Mouse (Mus musculus) frontal cortex, postnatal 36 days (tissue): ENCODE results near the gene Hist1h4f.

Experiments
- DNase-seq, 2 experiments: peaks; one replicate each; pipeline ENCODE4 v3.0.0; 2022; ENCODE audit warnings: low spot score in 2 of 2

The Hist1h4f gene

DNA sequence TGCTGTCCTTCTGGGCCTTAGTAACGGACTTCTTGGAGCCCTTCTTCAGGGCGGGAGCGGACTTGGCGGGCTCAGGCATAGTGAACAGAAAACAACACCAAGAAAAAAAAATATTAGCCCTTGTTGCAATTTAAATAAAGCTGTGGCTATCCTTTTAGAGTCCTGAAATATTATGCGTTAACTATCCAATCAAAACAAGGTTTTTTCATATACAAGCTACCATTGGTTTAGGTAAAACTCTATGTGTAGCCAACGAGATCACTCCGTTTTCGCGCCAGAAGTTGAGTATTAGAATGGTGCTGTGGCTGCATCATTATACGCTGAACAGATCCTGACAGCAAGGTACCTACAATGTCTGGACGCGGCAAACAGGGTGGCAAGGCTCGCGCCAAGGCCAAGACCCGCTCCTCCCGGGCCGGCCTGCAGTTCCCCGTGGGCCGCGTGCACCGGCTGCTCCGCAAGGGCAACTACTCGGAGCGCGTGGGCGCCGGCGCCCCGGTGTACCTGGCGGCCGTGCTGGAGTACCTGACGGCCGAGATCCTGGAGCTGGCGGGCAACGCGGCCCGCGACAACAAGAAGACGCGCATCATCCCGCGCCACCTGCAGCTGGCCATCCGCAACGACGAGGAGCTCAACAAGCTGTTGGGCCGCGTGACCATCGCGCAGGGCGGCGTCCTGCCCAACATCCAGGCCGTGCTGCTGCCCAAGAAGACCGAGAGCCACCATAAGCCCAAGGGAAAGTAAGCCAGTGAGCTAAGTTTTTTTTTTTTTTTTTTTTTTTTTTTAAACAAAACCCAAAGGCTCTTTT lies 17.7 kb downstream of the Hist1h4f start, which contains the start of gene Hist1h2af:
Gene Hist1h2af (plus strand): TSS at position 347 of the 808 bp plus-strand sequence.
- DNase-seq, result peak; percentile 64 to 87

DNA sequence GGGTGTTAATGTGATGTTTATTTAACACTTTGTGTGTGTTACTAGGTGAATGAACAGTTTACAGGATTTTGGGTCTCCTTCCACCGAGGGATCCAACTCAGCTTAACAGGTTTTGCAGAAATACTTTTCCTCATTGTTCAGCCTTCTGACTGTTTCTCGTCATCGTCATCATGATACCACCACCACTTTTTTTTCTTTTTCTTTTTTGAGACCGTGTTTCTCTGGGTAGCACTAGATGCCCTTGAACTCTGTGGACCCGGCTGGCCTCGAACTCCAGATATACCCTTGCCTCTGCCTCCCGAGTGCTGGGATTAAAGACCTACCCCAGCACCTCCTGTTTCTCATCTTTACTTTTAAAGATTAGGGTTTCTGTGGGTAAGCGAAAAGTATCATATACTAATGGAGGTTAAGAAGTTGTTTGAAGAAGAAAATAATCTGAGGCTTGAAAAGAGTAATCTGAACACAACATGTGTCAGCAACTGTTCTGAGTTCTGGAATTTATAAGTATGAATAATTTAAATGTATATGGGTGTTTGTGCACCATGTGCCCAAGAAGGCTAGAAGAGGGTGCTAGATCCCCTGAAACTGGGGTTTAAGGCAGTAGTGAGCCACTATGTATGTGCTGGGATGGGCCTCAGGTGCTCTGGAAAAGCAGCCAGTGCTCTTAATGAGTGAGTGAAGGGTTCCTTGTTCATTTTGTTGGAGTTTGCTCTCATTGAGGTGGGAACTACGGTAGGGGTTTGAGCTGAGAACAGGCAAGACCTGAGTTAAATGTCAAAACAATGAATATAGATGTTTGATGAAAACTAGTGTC lies 19.0 kb downstream of the Hist1h4f start:
- no peak for DNase-seq

DNA sequence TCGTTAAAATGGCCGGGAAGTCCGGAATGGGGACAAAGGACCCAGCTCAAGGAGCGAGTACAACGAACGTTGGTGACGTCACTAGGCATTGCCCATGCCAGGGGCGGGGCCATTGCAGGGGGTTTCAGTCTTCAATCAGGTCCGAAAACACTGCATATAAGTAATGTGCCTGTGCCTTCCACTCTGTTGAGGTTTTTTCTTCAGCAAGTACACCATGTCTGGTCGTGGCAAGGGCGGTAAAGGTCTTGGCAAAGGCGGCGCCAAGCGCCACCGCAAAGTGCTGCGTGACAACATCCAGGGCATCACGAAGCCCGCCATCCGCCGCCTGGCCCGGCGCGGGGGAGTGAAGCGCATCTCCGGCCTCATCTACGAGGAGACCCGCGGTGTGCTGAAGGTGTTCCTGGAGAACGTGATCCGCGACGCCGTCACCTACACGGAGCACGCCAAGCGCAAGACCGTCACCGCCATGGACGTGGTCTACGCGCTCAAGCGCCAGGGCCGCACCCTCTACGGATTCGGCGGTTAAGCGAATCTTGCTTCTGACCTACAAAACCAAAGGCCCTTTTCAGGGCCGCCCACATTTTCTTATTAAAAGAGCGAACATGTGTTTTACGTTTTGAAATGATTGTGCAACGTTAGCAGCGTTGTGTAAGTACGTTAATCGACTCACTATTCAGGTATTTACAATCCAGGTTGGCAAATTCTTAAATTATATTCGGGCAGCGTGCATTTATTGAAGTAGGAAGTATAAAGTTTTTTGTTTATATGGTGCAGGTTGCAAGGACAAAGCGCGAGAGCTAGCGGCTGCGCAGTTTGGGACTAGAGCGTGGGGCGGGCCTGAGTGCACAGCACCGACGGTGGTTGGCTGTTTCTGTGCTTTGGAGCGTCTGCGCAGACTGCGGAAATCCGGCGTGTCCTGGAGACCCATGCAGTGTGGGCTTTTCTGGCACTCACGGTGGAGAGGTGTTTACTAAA lies 20.3 kb downstream of the Hist1h4f start, which contains the start of gene Hist1h4h:
Gene Hist1h4h (plus strand): TSS at position 150 of the 975 bp plus-strand sequence.
- peak; percentile 97 to 99 for DNase-seq

DNA sequence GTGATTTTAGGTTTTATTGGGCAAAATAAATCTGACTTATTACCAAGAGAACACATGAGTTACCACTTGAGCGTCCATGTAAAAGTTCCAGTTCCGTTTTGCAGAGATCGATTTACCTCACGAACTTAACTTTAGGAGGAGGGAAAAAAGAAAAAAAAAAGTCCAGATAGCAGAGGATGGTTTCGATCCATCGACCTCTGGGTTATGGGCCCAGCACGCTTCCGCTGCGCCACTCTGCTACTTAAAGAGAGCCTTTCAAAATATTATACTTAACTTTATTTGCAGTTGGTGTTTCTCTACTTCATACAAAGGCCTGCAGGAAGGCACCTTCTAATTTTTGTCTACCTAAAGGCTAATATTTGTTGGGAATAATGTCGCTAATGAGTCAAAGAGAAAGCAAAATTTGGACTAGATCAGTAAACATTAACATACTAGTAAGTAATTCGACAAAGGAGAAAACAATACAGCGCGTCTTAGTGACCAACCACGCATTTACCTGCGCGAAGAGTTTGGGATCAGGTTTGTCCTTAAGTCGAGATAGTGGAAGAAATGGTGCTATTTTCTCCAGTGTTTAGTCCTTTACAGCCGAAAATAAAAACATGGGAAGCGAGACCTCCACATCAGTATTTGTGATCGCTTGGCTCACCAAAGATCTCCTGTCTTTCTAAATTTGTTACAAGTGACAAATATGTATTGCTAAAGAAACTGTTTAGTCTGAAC lies 21.1 kb downstream of the Hist1h4f start:
- peak; percentile 74 to 86 for DNase-seq

DNA sequence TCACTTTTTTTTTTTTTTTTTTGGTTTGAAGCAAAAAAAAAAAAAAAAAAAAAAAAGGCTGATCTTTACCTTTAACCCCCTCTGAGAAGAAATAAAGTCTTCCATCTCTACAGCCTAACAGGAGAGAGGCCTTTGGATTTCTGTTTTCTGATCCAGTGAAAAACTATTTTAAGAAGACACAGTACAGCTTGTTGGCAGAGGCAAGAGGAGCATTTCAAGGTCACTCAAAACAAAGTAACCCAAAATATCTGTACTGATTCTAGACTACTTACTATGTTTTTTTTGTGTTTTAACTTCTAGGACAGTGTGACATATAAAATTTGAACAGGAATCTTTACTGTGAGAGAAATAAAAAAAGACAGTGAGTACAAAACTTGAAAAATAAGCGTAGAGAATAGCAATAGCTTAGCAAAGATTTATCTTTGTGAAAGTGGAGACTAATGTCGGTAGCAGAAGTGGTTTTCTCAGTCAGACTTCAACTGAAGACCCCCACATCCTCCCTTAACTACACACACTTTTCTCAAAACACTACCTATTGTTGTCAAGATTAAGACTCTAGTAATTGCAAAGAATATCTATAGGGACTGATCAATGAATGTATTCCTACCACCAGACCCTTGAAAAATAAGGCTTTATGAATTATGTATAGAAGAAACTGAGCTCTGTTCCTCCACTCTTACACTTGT lies 21.8 kb downstream of the Hist1h4f start:
- DNase-seq, result no peak

DNA sequence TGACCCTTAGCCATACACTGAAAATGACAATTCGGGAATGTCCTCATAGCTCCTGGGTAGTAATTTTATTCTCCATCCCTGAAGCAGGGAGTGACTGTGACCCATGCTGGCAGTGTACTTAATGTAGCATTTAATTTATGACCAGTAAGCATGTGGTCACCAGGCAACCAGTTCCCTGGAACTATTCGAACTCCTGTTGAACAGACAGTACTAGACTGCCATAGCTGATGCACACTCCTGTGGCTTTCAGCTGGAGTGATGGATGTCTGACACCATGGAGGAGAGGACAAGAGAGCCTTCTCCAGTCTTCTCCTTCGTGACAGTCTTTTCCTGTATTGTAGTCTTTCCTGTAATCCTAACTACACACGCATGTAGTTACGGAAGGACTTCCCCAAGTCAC lies 22.4 kb downstream of the Hist1h4f start:
- no peak for DNase-seq

DNA sequence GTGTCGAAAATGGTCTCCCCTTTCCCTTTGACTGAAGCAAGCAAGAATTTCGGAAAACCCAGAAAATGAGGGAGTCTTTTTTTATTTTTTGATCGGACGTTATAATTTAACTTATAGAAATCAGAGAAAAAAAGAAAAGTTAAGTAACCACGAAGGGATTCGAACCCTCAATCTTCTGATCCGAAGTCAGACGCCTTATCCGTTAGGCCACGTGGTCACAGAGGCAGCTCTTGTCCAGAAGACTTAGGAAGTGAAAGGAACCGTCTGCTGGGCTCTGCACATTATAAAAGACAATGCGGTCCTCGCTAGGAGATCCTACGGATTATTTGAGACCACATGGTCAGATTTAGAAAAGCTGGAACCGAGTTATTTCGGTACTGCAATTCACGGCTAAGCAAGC lies 25.1 kb downstream of the Hist1h4f start:
- DNase-seq, result peak; percentile 96 to 97

DNA sequence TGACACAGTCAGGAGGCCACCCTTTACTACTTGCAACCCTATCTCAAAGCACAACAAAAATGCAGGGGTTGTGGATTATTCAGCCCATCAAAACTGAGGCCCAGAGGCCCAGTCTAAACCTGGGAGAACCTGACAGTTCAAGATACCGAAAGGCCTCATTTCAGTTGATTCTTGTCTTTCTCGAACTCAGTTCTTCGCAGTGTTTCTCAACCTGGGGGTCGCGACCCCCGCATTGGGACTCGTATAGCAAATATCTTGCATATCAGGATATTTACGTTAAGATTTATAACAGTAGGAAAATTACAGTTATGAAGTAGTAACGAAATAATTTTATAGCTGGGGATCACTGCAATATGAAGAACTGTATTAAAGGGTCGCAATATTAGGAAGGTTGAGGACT lies 25.5 kb downstream of the Hist1h4f start:
- DNase-seq, result no peak

DNA sequence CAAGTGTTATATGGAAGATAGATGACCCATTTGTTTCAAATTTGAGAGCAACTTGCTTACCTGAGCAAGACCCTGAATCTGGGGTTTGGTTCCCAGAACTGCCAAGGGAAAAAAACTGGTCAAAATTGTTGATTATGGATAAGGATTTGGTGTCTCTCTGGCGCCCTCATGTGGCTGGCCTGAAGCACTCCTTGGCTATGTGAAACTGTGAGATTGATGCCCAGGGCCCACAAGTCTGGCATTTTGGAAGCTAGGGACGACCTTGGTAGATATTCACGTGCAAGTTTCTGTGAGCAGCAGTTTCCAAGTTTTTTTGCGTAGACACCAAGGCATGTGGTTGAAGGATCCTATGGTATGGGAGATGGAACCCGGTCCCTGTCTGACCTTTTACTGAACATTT lies 26.8 kb downstream of the Hist1h4f start:
- peak; percentile 68 to 79 for DNase-seq

DNA sequence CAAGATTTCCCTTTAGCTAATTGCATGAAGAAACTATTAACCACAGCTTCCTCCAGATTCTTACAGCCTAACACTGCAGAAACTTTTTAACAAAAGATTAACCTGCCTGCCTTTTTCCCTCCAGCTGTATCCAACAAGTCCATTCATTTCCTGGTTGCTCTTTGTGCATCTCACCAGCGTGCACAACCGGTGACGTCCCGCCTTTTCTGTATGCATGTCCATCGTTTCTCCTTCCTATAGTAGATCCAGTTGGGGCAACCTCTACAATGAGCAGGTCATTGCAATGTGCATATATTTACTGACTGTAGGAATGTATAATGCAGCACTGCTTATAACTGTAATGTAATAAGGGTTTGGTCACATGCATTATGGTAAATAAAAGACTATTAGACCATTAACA lies 27.5 kb downstream of the Hist1h4f start:
- DNase-seq, result no peak

DNA sequence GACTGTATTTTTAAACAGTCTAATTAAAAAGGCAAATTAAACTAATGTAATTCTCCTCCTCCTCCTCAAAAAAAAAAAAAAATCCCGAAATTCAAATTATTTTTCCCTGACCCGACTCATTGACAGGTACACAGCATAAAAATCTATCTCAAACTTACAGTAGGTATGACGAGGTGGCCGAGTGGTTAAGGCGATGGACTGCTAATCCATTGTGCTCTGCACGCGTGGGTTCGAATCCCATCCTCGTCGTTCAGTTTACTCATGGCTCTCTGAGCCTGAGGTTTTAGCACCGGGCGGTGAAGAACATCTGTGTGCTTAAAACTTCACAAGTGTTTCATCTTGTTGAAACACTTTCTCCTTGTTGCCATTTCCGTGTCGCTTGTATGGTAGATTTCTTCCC lies 29.7 kb downstream of the Hist1h4f start:
- peak; percentile 85 to 87 for DNase-seq

DNA sequence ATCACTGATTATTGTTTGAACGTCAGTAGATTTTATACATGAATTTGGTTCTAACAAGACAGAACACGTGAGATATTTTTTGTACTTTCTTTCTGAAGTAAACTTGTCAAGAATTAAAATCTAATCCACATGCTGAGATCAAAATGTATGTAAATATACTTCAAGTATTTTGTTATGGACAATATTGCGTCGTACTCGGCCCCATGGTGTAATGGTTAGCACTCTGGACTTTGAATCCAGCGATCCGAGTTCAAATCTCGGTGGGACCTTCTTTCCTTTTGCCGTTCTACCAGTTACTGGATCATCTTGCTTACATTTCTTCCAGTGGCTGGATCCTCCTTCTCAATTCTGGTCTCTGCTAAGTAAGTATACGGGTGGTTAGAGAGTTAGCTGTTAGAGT lies 32.0 kb downstream of the Hist1h4f start:
- peak; percentile 86 to 91 for DNase-seq

DNA sequence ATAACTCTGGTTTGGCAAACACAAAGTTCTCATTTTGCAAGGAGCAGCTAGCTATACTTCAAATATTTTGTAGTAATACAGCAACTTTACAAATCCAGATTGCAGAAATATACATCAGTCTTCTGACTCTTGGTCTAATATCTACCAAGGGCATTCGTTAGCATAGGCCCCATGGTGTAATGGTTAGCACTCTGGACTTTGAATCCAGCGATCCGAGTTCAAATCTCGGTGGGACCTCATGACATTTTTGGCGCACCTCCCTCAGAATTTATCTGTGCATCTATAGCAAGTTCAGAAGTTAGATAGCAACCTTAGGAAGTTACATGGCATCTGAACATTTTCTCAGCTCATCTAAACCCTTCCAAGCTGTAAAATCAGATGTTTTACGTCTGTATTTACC lies 32.6 kb downstream of the Hist1h4f start:
- peak; percentile 91 to 92 for DNase-seq

DNA sequence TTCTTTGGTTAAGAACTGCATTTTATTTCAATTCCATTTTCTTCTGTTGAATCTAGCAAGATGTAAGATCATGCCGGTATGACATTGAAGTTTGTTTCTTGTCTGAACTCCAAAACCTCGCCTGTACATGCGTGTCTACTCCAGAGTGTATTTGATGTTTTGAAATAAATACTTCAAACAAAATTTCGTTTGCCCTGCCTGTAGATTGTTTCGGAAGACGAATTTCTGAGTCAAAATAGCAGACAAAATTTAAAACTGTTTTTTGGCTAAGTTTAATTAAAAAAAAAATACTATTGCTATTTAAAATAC lies 33.2 kb downstream of the Hist1h4f start:
- no peak for DNase-seq

DNA sequence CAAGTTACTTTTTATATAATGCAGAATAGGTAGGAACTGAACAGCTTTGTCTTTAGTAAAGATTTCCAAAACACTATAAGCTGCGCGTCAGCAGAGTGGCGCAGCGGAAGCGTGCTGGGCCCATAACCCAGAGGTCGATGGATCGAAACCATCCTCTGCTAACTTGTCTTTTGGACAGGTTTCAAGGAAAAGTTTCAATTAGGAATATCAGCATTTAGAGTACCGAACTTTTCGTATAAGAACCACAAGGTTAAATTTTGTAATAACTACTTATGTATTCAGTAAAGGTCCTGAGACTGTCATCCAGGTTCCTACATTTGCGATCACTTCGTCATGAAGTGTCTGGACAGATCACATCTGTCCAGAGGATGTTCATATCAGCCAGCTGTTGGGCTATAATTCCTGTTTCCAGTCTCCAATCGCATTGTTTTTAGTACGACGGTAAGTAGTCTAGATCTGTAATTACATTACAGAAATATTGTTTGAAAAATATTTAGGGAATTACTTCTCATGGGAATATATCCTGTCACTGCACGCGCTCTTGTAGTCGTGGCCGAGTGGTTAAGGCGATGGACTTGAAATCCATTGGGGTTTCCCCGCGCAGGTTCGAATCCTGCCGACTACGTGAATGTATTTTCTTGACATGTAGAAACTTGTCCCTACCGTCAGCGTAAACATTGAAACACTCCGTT lies 33.7 kb downstream of the Hist1h4f start:
- DNase-seq, result peak; percentile 95 to 97

DNA sequence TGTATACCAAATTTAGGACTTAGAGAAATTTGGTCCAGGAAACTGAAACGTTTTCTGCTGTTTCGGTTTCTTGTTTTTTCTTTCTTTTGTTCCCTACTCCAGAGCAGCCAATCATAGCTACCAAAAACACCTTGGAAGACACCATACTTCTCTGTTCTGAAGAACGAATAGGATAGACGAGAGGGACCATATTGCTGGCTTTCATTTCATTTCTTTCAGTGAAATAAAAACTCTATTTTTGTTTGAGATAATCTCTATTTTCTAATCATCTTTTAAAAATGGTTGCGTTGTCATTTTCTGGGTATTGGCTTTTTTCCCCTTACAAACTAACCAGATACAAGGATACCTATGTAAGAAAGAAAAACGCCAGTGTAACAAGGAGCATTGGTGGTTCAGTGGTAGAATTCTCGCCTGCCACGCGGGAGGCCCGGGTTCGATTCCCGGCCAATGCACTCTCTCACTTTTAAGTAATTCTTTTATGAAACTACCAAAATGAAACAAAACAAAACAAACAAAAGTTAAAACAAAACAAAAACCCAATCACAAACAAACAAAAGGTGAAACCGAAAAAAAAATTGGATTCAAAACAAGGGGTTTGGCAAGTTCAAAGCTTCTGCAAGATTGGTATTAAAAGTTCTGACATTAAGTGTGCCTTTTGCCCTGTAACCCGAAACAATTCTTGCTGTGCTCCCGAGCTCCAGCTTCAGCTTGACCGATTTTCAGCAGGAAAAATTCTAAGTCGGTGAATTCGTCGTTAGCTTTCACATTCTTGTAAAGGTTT lies 34.4 kb downstream of the Hist1h4f start:
- peak; percentile 72 to 74 for DNase-seq

DNA sequence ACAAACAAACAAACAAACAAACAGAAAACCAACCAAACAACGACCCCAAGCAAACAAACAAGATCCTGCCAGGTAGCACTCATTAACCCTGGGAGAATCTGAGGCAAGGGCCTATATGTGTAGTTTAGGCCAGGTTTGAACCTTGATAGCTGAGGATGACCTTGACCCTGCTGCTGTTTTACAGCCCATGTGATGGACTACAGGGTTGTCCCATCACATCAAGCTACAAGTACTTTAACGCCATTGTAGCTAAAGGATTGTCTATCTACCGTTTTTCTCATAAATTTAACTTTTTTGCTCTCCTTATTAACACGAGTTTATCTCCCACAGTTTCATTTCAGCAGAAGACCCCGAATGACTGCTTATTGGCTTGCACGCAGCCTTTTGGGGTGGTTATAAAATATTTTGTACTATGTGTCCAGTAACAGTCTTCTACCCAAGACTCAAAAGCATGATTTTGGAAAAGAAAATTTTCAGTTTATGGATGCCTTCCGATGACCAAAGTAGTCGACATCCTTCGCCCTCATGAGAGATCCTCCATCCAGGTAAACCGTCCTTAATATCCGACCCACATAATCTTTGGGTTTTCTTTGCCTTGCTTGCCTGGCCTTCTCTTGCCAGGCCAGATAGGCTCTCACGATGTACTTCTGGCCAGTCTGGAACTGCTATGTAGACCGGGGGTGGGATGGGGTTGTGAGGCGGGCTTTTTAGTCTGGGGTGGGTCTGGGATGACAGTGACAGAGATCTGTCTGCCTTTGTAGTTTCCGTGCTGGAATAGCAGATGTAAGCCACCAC lies 35.4 kb downstream of the Hist1h4f start:
- no peak for DNase-seq

DNA sequence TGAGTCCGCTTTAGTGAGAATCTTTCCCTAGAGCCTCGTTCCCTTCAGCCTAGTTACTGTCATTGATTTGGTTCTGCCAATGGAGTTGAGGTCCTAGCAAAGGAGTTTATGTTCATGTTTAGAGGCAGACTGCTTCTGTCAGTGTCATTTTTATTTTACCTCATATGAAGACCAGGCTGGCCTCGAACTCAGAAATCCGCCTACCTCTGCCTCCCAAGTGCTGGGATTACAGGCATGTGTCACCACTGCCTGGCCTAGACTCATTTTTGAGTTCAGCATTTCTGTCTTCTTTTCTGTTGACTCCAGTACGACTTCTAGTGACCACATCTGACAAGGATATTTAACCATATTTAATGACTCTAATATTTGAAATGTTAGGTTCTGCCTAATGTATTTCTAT lies 36.2 kb downstream of the Hist1h4f start:
- DNase-seq, result no peak
